Mouse (Mus musculus): Measurements from ENCODE around the gene Lurap1l. TPM values are rescaled to one million over a fixed set of nuclear protein-coding genes. Genes with fewer than 3 reads are reported as not detected.

Lurap1l gene
- polyA plus RNA-seq (2014; fragmentation: Nextera tagmentation; extraction: Ambion mirVana), result 1.8 and 1.9 TPM in 2 replicates

DNA sequence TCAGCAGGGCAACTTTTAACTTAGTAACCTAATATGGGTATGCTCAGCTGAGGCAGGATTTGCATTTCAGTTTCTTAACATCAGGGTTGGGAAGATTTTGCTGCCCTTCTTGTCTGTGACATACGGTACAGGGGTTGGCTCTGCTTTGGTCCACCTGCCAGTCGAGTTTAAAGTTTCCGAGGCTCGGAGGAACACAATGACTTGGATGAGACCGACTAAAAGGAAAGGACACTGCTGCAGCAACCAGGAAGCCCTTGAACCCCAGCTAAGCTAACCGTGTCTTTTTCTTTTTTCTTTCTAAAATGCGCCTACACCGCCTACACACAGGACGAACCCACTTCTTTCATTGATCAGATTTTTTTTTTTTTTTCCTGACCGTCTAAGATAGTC is at the start of gene Lurap1l:
Gene Lurap1l (plus strand): TSS at position 166 of the 390 bp plus-strand sequence.
- no peaks in the 10 kb centered on the region for H3K9me3 ChIP-seq (ENCODE audit: control insufficient read depth, low read length)
- no peaks in the 10 kb centered on the region for H3K36me3 ChIP-seq (ENCODE audit: control insufficient read depth, insufficient read depth, low read length)
- no peaks in the 10 kb centered on the region for H3K4me1 ChIP-seq (ENCODE audit: control insufficient read depth, insufficient read depth, low read length)
- H3K9ac ChIP-seq (ENCODE audit: low read length), result peak within 1 kb of the TSS; percentile 60
- ATAC-seq (ENCODE audit: insufficient number of reproducible peaks, low FRiP score, low TSS enrichment, low read depth) (no peak), DNase-seq (ENCODE audit: low spot score) (peak; percentile 49)
- no peak within 1 kb of the TSS for H3K27ac ChIP-seq (replicated peaks; ENCODE audit: low read depth, low read length)
- H3K27me3 ChIP-seq (ENCODE audit: control insufficient read depth, insufficient read depth, low read length), result no peaks in the 10 kb centered on the region
- 0% methylated on average over 10 of the region's 10 CpGs for WGBS
- peak within 1 kb of the TSS; percentile 60 for H3K4me3 ChIP-seq (ENCODE audit: low read depth, low read length)
- H3K4me2 ChIP-seq (ENCODE audit: low read depth, severe bottlenecking), result peak within 1 kb of the TSS; percentile 95

DNA sequence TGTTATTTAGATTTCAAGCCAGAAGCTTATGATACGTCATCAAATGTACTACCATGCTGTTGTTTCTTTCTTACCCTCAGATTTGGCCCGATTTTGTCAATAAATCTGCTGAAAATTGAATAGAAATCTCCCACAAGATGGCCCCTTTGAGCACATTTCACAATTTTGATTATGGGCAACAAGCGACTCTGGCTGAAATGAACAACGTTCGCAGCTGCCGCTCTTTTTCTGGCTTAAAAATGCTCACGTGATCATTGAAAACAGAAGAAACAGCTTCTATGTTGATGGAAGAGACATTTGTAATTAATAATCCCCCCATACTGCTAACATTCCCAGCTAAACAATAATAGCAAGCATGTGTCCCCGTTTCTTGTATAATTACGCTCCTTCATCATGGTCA is 47.5 kb upstream of the Lurap1l start:
- H3K9me3 ChIP-seq (ENCODE audit: control insufficient read depth, low read length), result no peaks in the 10 kb centered on the region
- H3K9ac ChIP-seq (ENCODE audit: low read length), result no peak overlapping the region
- H3K4me1 ChIP-seq (ENCODE audit: control insufficient read depth, insufficient read depth, low read length), result no peaks in the 10 kb centered on the region
- ATAC-seq (ENCODE audit: insufficient number of reproducible peaks, low FRiP score, low TSS enrichment, low read depth) (no peak), DNase-seq (ENCODE audit: low spot score) (no peak)
- H3K36me3 ChIP-seq (ENCODE audit: control insufficient read depth, insufficient read depth, low read length), result no peaks in the 10 kb centered on the region
- WGBS, result 83% methylated on average over 9 of the region's 9 CpGs
- no peak overlapping the region for H3K27ac ChIP-seq (replicated peaks; ENCODE audit: low read depth, low read length)
- no peak overlapping the region for H3K4me3 ChIP-seq (ENCODE audit: low read depth, low read length)
- H3K27me3 ChIP-seq (ENCODE audit: control insufficient read depth, insufficient read depth, low read length), result no peaks in the 10 kb centered on the region
- no peak overlapping the region for H3K4me2 ChIP-seq (ENCODE audit: low read depth, severe bottlenecking)

DNA sequence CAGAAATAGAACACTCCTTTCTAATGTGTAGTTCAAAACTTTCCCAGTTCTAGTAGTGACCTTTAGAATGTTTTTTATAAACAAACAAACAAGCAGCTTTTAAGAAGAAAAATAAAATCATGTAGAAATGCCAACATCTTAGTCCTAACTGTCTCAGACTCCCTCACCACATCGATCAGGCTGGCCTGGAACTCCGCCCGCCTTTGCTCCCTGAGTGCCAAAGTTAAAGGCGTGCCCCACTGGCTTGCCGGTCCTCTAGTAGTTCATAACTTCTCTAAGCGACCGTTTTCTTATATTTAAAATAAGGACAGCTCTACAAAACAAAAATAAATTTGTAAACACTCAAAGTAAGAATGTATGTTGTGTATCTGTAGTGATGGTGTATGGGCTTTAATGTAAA is 46.5 kb upstream of the Lurap1l start:
- DNase-seq (ENCODE audit: low spot score), result no peak
- Histone ChIP-seq H3K4me2 (ENCODE audit: low read depth, severe bottlenecking) (no peak overlapping the region), H3K36me3 (ENCODE audit: control insufficient read depth, insufficient read depth, low read length) (no peaks in the 10 kb centered on the region), H3K4me1 (ENCODE audit: control insufficient read depth, insufficient read depth, low read length) (no peaks in the 10 kb centered on the region), H3K9me3 (ENCODE audit: control insufficient read depth, low read length) (no peaks in the 10 kb centered on the region), H3K9ac (ENCODE audit: low read length) (no peak overlapping the region), H3K27ac (replicated peaks; ENCODE audit: low read depth, low read length) (no peak overlapping the region), H3K4me3 (ENCODE audit: low read depth, low read length) (no peak overlapping the region), H3K27me3 (ENCODE audit: control insufficient read depth, insufficient read depth, low read length) (no peaks in the 10 kb centered on the region)
- WGBS, result 67% methylated on average over 7 of the region's 7 CpGs
- no peak for ATAC-seq (ENCODE audit: insufficient number of reproducible peaks, low FRiP score, low TSS enrichment, low read depth)

DNA sequence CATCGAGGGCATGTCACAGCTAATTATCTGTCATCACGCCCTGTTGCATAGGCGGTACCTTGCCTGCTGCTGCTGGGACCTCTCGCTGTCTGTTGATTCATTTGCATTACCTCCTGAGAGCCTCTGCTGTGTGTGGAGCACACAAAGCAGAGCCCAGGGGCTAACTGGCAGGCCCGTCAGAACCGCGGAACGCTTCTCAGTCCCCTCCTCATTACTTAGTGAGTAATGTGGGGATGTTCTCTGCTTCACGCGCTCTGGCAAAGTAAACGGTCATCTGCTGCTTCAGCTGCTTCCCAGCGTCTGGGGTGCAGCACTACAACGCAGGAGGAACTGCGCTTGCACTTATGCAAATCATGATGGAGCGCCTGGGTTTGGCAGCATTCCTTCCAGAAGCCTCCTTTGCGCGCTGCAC is 45.9 kb upstream of the Lurap1l start:
- WGBS, result 2% methylated on average over 17 of the region's 17 CpGs
- peak overlapping the region; percentile 54 for H3K4me2 ChIP-seq (ENCODE audit: low read depth, severe bottlenecking)
- ATAC-seq (ENCODE audit: insufficient number of reproducible peaks, low FRiP score, low TSS enrichment, low read depth) (peak; percentile 48; the same call in 1 of the 2 replicates), DNase-seq (ENCODE audit: low spot score) (peak; percentile 39)
- peak overlapping the region; percentile 50; the same call in 1 of the 2 replicates for H3K9ac ChIP-seq (ENCODE audit: low read length)
- no peak overlapping the region for H3K27ac ChIP-seq (replicated peaks; ENCODE audit: low read depth, low read length)
- H3K9me3 ChIP-seq (ENCODE audit: control insufficient read depth, low read length), result no peaks in the 10 kb centered on the region
- no peaks in the 10 kb centered on the region for H3K4me1 ChIP-seq (ENCODE audit: control insufficient read depth, insufficient read depth, low read length)
- no peaks in the 10 kb centered on the region for H3K27me3 ChIP-seq (ENCODE audit: control insufficient read depth, insufficient read depth, low read length)
- no peaks in the 10 kb centered on the region for H3K36me3 ChIP-seq (ENCODE audit: control insufficient read depth, insufficient read depth, low read length)
- H3K4me3 ChIP-seq (ENCODE audit: low read depth, low read length), result peak overlapping the region; percentile 23

DNA sequence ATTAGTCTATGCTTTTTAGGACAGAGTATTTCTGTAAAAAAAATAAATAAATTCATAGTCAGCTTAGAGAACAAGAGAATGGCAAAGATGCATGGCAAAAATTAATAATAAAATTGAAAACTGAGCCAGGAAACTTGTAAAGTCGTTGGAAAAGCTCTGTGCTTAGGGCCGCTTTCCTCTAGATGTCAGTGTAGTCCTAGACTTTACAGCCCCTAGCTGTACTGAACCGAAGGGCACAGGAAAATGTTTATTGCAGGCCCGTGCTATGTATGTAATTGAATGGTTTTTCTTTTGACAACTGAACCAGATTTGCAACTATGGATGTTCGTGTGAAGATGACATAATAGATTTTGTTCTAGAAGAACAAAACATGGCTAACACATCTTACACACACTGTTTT is 44.4 kb upstream of the Lurap1l start:
- Histone ChIP-seq H3K27me3 (ENCODE audit: control insufficient read depth, insufficient read depth, low read length) (no peaks in the 10 kb centered on the region), H3K4me1 (ENCODE audit: control insufficient read depth, insufficient read depth, low read length) (no peaks in the 10 kb centered on the region), H3K36me3 (ENCODE audit: control insufficient read depth, insufficient read depth, low read length) (no peaks in the 10 kb centered on the region), H3K27ac (replicated peaks; ENCODE audit: low read depth, low read length) (no peak overlapping the region), H3K9ac (ENCODE audit: low read length) (no peak overlapping the region), H3K9me3 (ENCODE audit: control insufficient read depth, low read length) (no peaks in the 10 kb centered on the region), H3K4me2 (ENCODE audit: low read depth, severe bottlenecking) (no peak overlapping the region), H3K4me3 (ENCODE audit: low read depth, low read length) (no peak overlapping the region)
- DNase-seq (ENCODE audit: low spot score), result no peak
- WGBS, result 23% methylated on average over 5 of the region's 5 CpGs
- ATAC-seq (ENCODE audit: insufficient number of reproducible peaks, low FRiP score, low TSS enrichment, low read depth), result peak; percentile 80; the same call in 1 of the 2 replicates

DNA sequence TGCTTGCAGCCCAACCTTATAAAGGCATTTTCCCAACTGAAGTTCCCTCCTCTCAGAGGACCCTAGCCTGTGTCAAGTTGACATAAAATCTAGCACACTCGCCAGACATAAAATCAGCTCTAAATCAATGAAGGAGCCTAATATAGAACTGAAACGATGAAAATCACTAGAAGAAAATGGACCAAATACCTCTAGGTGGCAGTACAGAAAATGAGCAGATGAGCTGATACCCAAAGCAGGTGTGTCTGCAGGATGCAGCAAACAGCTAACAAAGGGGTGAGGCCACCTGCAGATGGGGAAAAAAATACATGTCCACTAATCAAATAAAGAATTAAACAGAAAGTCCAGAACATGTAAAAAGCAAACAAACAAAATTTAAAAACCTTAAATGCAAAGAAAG is 40.8 kb upstream of the Lurap1l start:
- H3K36me3 ChIP-seq (ENCODE audit: control insufficient read depth, insufficient read depth, low read length), result no peaks in the 10 kb centered on the region
- H3K4me1 ChIP-seq (ENCODE audit: control insufficient read depth, insufficient read depth, low read length), result no peaks in the 10 kb centered on the region
- DNase-seq (ENCODE audit: low spot score), result no peak
- no peaks in the 10 kb centered on the region for H3K9me3 ChIP-seq (ENCODE audit: control insufficient read depth, low read length)
- H3K27ac ChIP-seq (replicated peaks; ENCODE audit: low read depth, low read length), result no peak overlapping the region
- no peak overlapping the region for H3K4me3 ChIP-seq (ENCODE audit: low read depth, low read length)
- H3K9ac ChIP-seq (ENCODE audit: low read length), result no peak overlapping the region
- WGBS, result 53% methylated on average over 2 of the region's 2 CpGs
- H3K27me3 ChIP-seq (ENCODE audit: control insufficient read depth, insufficient read depth, low read length), result no peaks in the 10 kb centered on the region
- H3K4me2 ChIP-seq (ENCODE audit: low read depth, severe bottlenecking), result no peak overlapping the region
- no peak for ATAC-seq (ENCODE audit: insufficient number of reproducible peaks, low FRiP score, low TSS enrichment, low read depth)

DNA sequence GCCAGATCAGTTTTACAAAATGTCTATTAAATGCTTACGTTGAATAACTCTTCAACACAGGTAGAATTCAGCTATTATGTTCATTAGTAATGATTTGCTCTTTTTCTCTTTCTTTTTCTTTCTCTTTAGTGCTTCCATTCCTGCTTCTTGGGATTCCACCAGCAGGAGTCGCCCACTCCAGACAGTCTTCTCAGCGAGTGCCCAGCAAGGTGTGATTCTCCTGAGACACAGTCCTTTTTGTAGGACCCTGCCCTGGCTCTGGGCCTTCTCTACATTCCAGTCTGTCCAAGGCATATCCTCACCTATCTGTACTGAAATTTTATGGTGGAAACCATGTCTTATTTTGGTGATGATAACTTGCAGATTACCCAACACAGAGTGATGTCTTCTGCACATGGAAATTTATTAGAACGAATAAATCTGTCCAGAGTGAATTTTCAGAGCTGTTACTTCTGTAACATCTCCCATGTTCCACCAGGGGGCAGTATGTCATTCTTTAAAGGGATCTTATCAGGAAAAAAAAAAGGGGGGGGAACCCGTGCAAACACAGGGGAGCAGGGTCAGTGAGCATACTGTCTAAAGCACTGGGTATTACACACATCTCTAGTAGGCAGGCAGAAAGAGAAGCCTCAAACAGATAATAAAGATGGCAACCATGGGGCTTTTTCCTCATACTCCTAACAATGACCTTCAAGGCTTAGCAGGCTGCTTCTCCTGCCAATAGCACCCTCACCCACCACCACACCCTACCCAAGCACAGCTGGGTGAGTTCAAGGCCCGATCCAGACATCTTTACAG is 37.4 kb upstream of the Lurap1l start:
- ATAC-seq (ENCODE audit: insufficient number of reproducible peaks, low FRiP score, low TSS enrichment, low read depth), result no peak

DNA sequence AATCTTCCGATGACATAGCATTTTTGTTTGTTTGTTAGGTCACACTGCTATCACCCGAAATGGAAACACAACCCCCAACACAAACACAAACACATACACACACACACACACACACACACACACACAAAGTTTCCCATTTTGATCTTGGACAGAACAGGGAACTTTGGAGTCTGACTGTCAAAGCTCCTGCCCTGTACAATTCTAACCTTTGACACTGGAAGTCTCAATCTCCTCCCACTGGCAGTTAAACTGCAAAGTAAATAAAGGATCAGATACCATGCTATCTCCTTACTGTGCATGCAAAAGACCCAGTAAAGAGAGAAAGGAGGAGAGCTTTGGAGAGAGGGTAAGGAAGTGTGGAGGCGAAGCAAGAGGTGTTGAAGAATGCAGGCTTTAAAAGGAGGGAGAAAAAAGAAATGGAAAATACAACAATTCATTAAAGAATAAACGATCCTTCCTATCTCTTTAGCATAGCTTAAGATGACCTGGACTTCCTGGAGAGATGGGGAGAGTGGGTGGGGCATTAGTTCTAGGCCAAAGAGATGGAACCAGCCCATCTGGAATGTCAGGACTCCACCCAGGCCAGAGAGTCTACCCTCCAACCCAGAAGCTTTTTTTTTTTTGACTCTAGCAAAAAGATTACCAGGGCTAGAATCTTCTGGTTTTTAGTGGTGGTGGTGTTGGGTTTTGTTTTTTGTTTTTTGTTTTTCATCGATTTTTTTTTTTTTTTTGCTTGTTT is 36.2 kb upstream of the Lurap1l start:
- Histone ChIP-seq H3K4me1 (ENCODE audit: control insufficient read depth, insufficient read depth, low read length) (no peaks in the 10 kb centered on the region), H3K9ac (ENCODE audit: low read length) (no peak overlapping the region), H3K36me3 (ENCODE audit: control insufficient read depth, insufficient read depth, low read length) (no peaks in the 10 kb centered on the region), H3K27me3 (ENCODE audit: control insufficient read depth, insufficient read depth, low read length) (no peaks in the 10 kb centered on the region), H3K4me3 (ENCODE audit: low read depth, low read length) (no peak overlapping the region), H3K27ac (replicated peaks; ENCODE audit: low read depth, low read length) (no peak overlapping the region), H3K9me3 (ENCODE audit: control insufficient read depth, low read length) (no peaks in the 10 kb centered on the region), H3K4me2 (ENCODE audit: low read depth, severe bottlenecking) (no peak overlapping the region)
- ATAC-seq (ENCODE audit: insufficient number of reproducible peaks, low FRiP score, low TSS enrichment, low read depth), result no peak
- WGBS, result 56% methylated on average over 5 of the region's 5 CpGs
- no peak for DNase-seq (ENCODE audit: low spot score)

More for the DNA sequence above, 37.4 kb upstream of the Lurap1l start:
- no peak for DNase-seq (ENCODE audit: low spot score)
- 42% methylated on average over 6 of the region's 6 CpGs for WGBS
- H3K27me3 ChIP-seq (ENCODE audit: control insufficient read depth, insufficient read depth, low read length), result no peaks in the 10 kb centered on the region
- H3K9ac ChIP-seq (ENCODE audit: low read length), result no peak overlapping the region
- no peak overlapping the region for H3K27ac ChIP-seq (replicated peaks; ENCODE audit: low read depth, low read length)
- no peaks in the 10 kb centered on the region for H3K36me3 ChIP-seq (ENCODE audit: control insufficient read depth, insufficient read depth, low read length)
- H3K4me2 ChIP-seq (ENCODE audit: low read depth, severe bottlenecking), result no peak overlapping the region
- H3K4me3 ChIP-seq (ENCODE audit: low read depth, low read length), result no peak overlapping the region
- no peaks in the 10 kb centered on the region for H3K4me1 ChIP-seq (ENCODE audit: control insufficient read depth, insufficient read depth, low read length)
- H3K9me3 ChIP-seq (ENCODE audit: control insufficient read depth, low read length), result no peaks in the 10 kb centered on the region
